8 mouse cellular contexts compared by ENCODE assay signal in genomic region chr17:29841781-29842690, GRCm38 (mm10).
DNase-seq lines count a peak whose midpoint lies in the region; ATAC-seq lines count a peak whose summit lies in the region.

No protein-coding gene starts in this region.

- DNase-seq in A20 (ENCODE audit: low read depth, low spot score) = peak; percentile 95
- DNase-seq in adrenal gland, postnatal 10 days = peak; percentile 54
- DNase-seq in thymus, postnatal 10 days (ENCODE audit: low spot score in 2 of 2) = peak; percentile 41 to 49
- no peak for DNase-seq in layer of hippocampus, postnatal 25 days (ENCODE audit: extremely low spot score in 1 of 2, low spot score in 1 of 2)

- peaks cover 25% of the 10 kb centered on the region for H3K4me1 ChIP-seq in forebrain, embryonic 16.5 days (replicated peaks; ENCODE audit: control insufficient read depth, insufficient read depth, low read length)
- peaks cover 8% of the 10 kb centered on the region for H3K4me1 ChIP-seq in hindbrain, embryonic 16.5 days (ENCODE audit: control insufficient read depth, insufficient read depth, low read depth, low read length)
- peaks cover 27% of the 10 kb centered on the region for H3K4me1 ChIP-seq in liver, embryonic 12.5 days

- no peaks in the 10 kb centered on the region for H3K27me3 ChIP-seq in forebrain, embryonic 16.5 days (replicated peaks; ENCODE audit: control insufficient read depth, insufficient read depth, low read length)
- no peaks in the 10 kb centered on the region; the same call in 1 of the 2 replicates for H3K27me3 ChIP-seq in hindbrain, embryonic 16.5 days (replicated peaks; ENCODE audit: control insufficient read depth, insufficient read depth, low read length)
- H3K27me3 ChIP-seq in liver, embryonic 12.5 days (replicated peaks) = peaks cover 7% of the 10 kb centered on the region; the same call in 1 of the 2 replicates

- H3K9me3 ChIP-seq in forebrain, embryonic 16.5 days (ENCODE audit: control insufficient read depth, low read length) = no peaks in the 10 kb centered on the region
- no peaks in the 10 kb centered on the region for H3K9me3 ChIP-seq in hindbrain, embryonic 16.5 days (ENCODE audit: control insufficient read depth, low read length)
- H3K9me3 ChIP-seq in liver, embryonic 12.5 days (replicated peaks) = no peaks in the 10 kb centered on the region

- WGBS in forebrain, embryonic 16.5 days = 6% methylated on average over 46 of the region's 46 CpGs
- 6% methylated on average over 42 of the region's 46 CpGs for WGBS in hindbrain, embryonic 16.5 days
- WGBS in liver, embryonic 12.5 days (ENCODE audit: insufficient replicate concordance) = 7% methylated on average over 45 of the region's 46 CpGs

- H3K9ac ChIP-seq in forebrain, embryonic 16.5 days (replicated peaks; ENCODE audit: low read depth, low read length) = peak overlapping the region; percentile 46
- peak overlapping the region; percentile 39 for H3K9ac ChIP-seq in hindbrain, embryonic 16.5 days (ENCODE audit: low read depth, low read length)
- peak overlapping the region; percentile 73 for H3K9ac ChIP-seq in liver, embryonic 12.5 days

- peak overlapping the region; percentile 30 for H3K4me3 ChIP-seq in forebrain, embryonic 16.5 days (replicated peaks; ENCODE audit: low read length)
- H3K4me3 ChIP-seq in hindbrain, embryonic 16.5 days (ENCODE audit: low read length) = peak overlapping the region; percentile 37
- H3K4me3 ChIP-seq in liver, embryonic 12.5 days = peak overlapping the region; percentile 64

- peak overlapping the region; percentile 54 for H3K4me2 ChIP-seq in forebrain, embryonic 16.5 days (ENCODE audit: low read length)
- H3K4me2 ChIP-seq in hindbrain, embryonic 16.5 days (ENCODE audit: low read length) = peak overlapping the region; percentile 63
- peak overlapping the region; percentile 96 for H3K4me2 ChIP-seq in liver, embryonic 12.5 days

- no peaks in the 10 kb centered on the region for H3K36me3 ChIP-seq in forebrain, embryonic 16.5 days (ENCODE audit: control insufficient read depth, insufficient read depth)
- H3K36me3 ChIP-seq in hindbrain, embryonic 16.5 days (ENCODE audit: control insufficient read depth, insufficient read depth, low read length) = no peaks in the 10 kb centered on the region
- H3K36me3 ChIP-seq in liver, embryonic 12.5 days = no peaks in the 10 kb centered on the region

- no peak for ATAC-seq in forebrain, embryonic 16.5 days
- ATAC-seq in hindbrain, embryonic 16.5 days = peak; percentile 26; the same call in 1 of the 2 replicates
- ATAC-seq in liver, embryonic 12.5 days = peak; percentile 80
- ATAC-seq in monocyte, adult 5-6 weeks (replicated peaks; ENCODE audit: insufficient number of reproducible peaks, low FRiP score, low TSS enrichment, poor library complexity, severe bottlenecking) = peak; percentile 88

- no peak overlapping the region for H3K27ac ChIP-seq in forebrain, embryonic 16.5 days (ENCODE audit: low read length)
- H3K27ac ChIP-seq in hindbrain, embryonic 16.5 days (ENCODE audit: low read depth, low read length) = no peak overlapping the region
- no peak overlapping the region; the same call in 1 of the 2 replicates for H3K27ac ChIP-seq in liver, embryonic 12.5 days

Comparison
In these comparisons a context has a peak if more than half of its experiments do, and no peak if none do; other contexts are left out.
1. DNase-seq: peak in A20 (single experiment), adrenal gland, postnatal 10 days (single experiment) and thymus, postnatal 10 days (2 of 2); none in layer of hippocampus, postnatal 25 days (0 of 2).
2. Peak in every context shown above with its lines, with median percentiles within 50 percentile points of each other: H3K4me2 ChIP-seq, H3K4me3 ChIP-seq and H3K9ac ChIP-seq.